Mouse (Mus musculus) ES-E14 (cell line): ENCODE data around the gene Cnp. TPM values are rescaled to one million over a fixed set of nuclear protein-coding genes. Genes with fewer than 3 reads are reported as not detected.

Source experiments
- DNase-seq: peaks from one replicate; pipeline ENCODE4 v3.0.0-alpha.2; 2013; ENCODE audit warnings: low read depth, low spot score
- H3K27ac ChIP-seq: 2 replicates; pipeline ENCODE4 v1.5.1; 2012; ENCODE audit warnings: low read depth, mild to moderate bottlenecking, low read length, moderate library complexity, mixed read lengths; ENCODE audit not compliant: poor library complexity, insufficient read depth, severe bottlenecking
- H3K36me3 ChIP-seq: 2 replicates; pipeline ENCODE4 v1.6.1; 2012; ENCODE audit warnings: mild to moderate bottlenecking, low read length, moderate library complexity, mixed read lengths; ENCODE audit not compliant: control insufficient read depth, poor library complexity, insufficient read depth, severe bottlenecking
- H3K4me1 ChIP-seq, 2 experiments: fragments of 150-350 bp in 1 of 2; sonication (generic) in 1 of 2; 2 replicates each; pipeline ENCODE4 v1.6.1; 2012; ENCODE audit warnings: low read length in 2 of 2, mild to moderate bottlenecking in 1 of 2, mixed read lengths in 1 of 2; ENCODE audit not compliant: control insufficient read depth in 2 of 2, insufficient read depth in 2 of 2, poor library complexity in 1 of 2
- H3K4me3 ChIP-seq, 2 experiments: fragments of 150-350 bp in 1 of 2; sonication (generic) in 1 of 2; 2 replicates each; pipeline ENCODE4 v1.5.1; 2012; ENCODE audit warnings: low read length in 2 of 2, low read depth in 1 of 2, mild to moderate bottlenecking in 1 of 2, mixed read lengths in 1 of 2; ENCODE audit not compliant: insufficient read depth in 1 of 2, poor library complexity in 1 of 2, severe bottlenecking in 1 of 2
- H3K9ac ChIP-seq: 2 replicates; pipeline ENCODE4 v1.6.1; 2012; ENCODE audit warnings: low read depth, mild to moderate bottlenecking, low read length, mixed read lengths; ENCODE audit not compliant: poor library complexity, insufficient read depth, severe bottlenecking
- H3K9me3 ChIP-seq: fragments of 150-350 bp; sonication (generic); 2 replicates; pipeline ENCODE4 v1.6.1; 2012; ENCODE audit warnings: low read depth, mild to moderate bottlenecking, low read length; ENCODE audit not compliant: control insufficient read depth, insufficient read depth
- CHD2 ChIP-seq: IDR thresholded peaks from 2 replicates; pipeline ENCODE4 v1.6.1; 2014; ENCODE audit warnings: mild to moderate bottlenecking, low read depth, low read length, inconsistent platforms
- HCFC1 ChIP-seq: IDR thresholded peaks from 2 replicates; pipeline ENCODE4 v1.6.1; 2012; ENCODE audit warnings: low read length, inconsistent platforms, borderline replicate concordance; ENCODE audit not compliant: insufficient read depth
- MAFK ChIP-seq: IDR thresholded peaks from 2 replicates; pipeline ENCODE4 v1.6.1; 2014; ENCODE audit warnings: mild to moderate bottlenecking, low read depth, low read length, inconsistent platforms; ENCODE audit not compliant: insufficient read depth
- ZC3H11A ChIP-seq: IDR thresholded peaks from 2 replicates; pipeline ENCODE4 v1.6.1; 2012; ENCODE audit warnings: low read depth, mild to moderate bottlenecking, inconsistent platforms, low read length, borderline replicate concordance
- ZNF384 ChIP-seq: IDR thresholded peaks from 2 replicates; pipeline ENCODE4 v1.6.1; 2012; ENCODE audit warnings: low read depth, low read length, inconsistent platforms
- in situ Hi-C, 2 experiments: fragments of 600-800 bp; cut with MboI; formaldehyde crosslinking; loops; one replicate each; pipeline ENCODE4 v1.15.1; 2025; ENCODE audit warnings: low sequenced_read_pairs in 2 of 2, inconsistent platforms in 1 of 2; ENCODE audit not compliant: unreplicated experiment in 2 of 2
- total RNA-seq: library from RNA; depleted of rRNA; stranded (reverse); fragments of 300-350 nt; gene quantifications from 2 replicates; pipeline ENCODE4 v1.2.3, GENCODE M21; 2012

Gene Cnp
- total RNA-seq, 1 experiment, result 11.9 TPM

DNA sequence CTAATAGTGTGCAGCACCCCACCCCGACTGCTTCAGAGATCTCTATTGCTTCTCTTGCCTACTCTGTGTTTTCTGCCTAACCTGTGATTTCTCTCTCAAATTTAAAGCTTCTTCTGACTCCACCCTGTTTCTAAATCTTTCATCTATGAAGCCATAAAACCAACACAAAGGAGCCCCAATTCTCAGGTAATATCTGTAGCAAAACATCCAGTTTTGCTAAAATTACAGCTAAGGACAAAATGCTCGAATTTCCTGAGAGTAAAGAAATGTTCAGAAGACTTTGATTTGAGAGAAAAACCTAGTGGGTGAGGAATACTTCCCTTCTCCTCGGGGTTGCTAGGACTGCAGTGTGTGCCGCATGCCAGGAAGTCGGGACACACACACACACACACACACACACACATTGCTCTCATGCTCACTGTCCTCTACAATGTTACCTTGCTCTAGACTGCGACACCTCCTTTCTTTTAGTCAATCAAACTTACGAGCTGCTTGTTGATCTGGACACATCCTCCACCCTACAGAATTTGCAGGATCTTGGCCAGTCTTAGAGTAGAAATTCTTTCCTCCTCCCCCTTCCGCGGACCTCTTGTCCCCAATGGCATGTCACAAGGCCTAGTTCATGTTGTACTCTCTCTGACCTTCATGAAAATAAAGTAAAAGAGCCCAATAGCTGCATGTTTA is 35.4 kb downstream of the Cnp start:
- TF ChIP-seq MAFK (no peak), HCFC1 (no peak), ZC3H11A (no peak), CHD2 (no peak), ZNF384 (no peak)
- Histone ChIP-seq H3K9me3 (no peaks in the 10 kb centered on the region), H3K36me3 (peaks cover 5% of the 10 kb centered on the region; the same call in 1 of the 2 replicates), H3K4me3 (no peak overlapping the region), H3K4me1 (peaks cover 8 to 24% of the 10 kb centered on the region in 2 experiments; a peak in 3 of 4 replicates), H3K27ac (no peak overlapping the region), H3K9ac (no peak overlapping the region)
- no peak for DNase-seq
- in situ Hi-C loops, result no loop called here

DNA sequence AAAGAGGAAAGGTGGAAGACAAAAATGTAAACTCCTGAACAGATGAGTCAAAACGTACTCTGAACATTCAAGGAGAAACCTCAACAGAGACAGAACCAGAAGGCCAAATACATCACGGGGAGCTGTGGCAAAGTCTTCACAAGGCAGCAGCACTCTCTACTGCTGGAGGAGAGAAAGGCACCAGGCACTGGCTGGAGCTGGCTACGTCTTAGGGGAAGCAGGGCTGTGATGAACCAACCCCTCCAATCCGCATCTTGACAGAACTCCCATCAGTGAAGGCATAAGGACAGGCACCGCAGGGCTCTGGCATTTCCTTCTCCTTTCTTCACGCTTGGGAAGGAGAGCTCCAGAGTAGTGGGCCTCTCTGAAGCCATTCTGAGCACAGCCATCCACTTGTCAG is 36.9 kb downstream of the Cnp start:
- in situ Hi-C loops, result no loop called here
- peaks cover 3% of the 10 kb centered on the region; the same call in 1 of the 2 replicates for H3K36me3 ChIP-seq

DNA sequence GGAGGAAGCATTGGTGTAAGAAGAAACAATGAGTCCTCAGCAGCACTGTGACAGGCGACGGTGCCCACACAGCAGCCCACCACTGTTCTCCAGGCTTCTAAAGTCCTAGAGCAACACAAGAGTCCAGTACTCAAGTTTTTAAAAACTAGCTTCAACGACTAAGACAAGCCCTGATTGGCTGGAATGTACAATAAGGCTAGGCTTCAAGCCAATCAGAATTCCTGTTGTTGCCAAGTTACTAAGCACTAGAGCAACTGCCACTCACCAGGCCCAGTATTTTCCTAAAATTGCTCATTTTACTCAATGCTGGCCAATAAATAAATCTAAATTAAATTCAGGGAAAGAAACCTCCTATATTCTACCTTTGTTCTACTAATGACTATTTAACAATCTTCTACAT is 38.5 kb downstream of the Cnp start:
- in situ Hi-C loops, result no loop called here
- Histone ChIP-seq H3K27ac (no peak overlapping the region), H3K36me3 (peaks cover 3% of the 10 kb centered on the region; the same call in 1 of the 2 replicates), H3K9ac (no peak overlapping the region), H3K9me3 (no peaks in the 10 kb centered on the region), H3K4me1 (peaks cover 8 to 18% of the 10 kb centered on the region in 2 experiments), H3K4me3 (no peak overlapping the region)
- no peak for DNase-seq
- TF ChIP-seq CHD2, result 0 out of 2 replicates have a peak, but pooled peaks have one; percentile 46
- no peak for TF ChIP-seq ZNF384
- no peak for TF ChIP-seq MAFK

More for the DNA sequence above, 36.9 kb downstream of the Cnp start:
- no peak for DNase-seq
- H3K4me1 ChIP-seq, result peaks cover 10 to 18% of the 10 kb centered on the region in 2 experiments
- no peak for TF ChIP-seq HCFC1
- no peak for TF ChIP-seq CHD2
- no peak for TF ChIP-seq ZC3H11A
- no peak for TF ChIP-seq ZNF384
- TF ChIP-seq MAFK, result no peak
- no peak overlapping the region for H3K27ac ChIP-seq
- no peak overlapping the region for H3K9ac ChIP-seq
- H3K9me3 ChIP-seq, result no peaks in the 10 kb centered on the region
- H3K4me3 ChIP-seq, result no peak overlapping the region

DNA sequence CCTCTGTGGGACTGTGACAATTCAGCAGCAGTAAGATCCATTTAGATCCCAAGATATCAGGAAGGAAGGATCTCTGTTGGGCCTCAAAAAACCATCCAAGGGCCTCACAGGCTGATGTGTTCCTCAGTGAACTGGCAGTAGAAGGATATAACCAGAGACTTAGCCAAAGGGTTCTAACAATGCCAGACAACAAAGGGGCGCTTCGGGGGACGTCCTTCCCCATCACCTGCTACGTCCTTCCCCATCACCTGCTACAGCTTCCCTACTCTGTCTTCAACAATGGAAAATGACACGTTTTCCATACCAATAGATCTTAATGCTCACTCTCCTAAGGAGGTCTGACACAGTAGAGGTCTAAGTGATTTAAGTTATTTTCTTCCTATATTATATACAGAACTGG is 41.6 kb downstream of the Cnp start:
- no peaks in the 10 kb centered on the region; the same call in 1 of the 2 replicates for H3K36me3 ChIP-seq
- peak overlapping the region; percentile 92 for H3K27ac ChIP-seq
- peaks cover 5 to 15% of the 10 kb centered on the region in 2 experiments; a peak in 3 of 4 replicates for H3K4me1 ChIP-seq
- H3K4me3 ChIP-seq, result peak overlapping the region in 1 of 2 experiments; percentile 9; a peak in 1 of 4 replicates
- H3K9ac ChIP-seq, result peak overlapping the region; percentile 14; the same call in 1 of the 2 replicates
- H3K9me3 ChIP-seq, result no peaks in the 10 kb centered on the region
- in situ Hi-C loops, result no loop called here
- TF ChIP-seq ZC3H11A, result no peak
- no peak for TF ChIP-seq ZNF384
- TF ChIP-seq MAFK, result no peak
- TF ChIP-seq HCFC1, result no peak
- TF ChIP-seq CHD2, result no peak
- peak; percentile 51 for DNase-seq
